Comparison of ENCODE assay signal across 22 mouse cellular contexts in genomic region chr14:122978871-122979270, GRCm38 (mm10).
"Had no signal": no experiment of that assay in that cellular context is flagged by ENCODE, and none has a peak within 500 bp of the region (broad histone marks: within the 10 kb centered on the region; RNA-seq: fewer than 3 reads in every experiment).

No protein-coding gene starts in this region.

- H3K4me3 ChIP-seq: intestine, embryonic 15.5 days; layer of hippocampus, adult 2 months; limb, embryonic 10.5 days; limb, embryonic 13.5 days; megakaryocyte, embryonic 14.5 days; midbrain, embryonic 10.5 days; neural tube, embryonic 12.5 days; neural tube, embryonic 15.5 days; stomach, embryonic 15.5 days had no signal

- DNase-seq: layer of hippocampus, adult 9-11 months; liver; liver, postnatal 0 days; lung, embryonic 14.5 days; lung, postnatal 10 days; lung, postnatal 36 days; midbrain, embryonic 14.5 days; right cerebral cortex, adult 18-20 months; right cerebral cortex, postnatal 14 days; spleen, adult 18-20 months; thymus, postnatal 25 days had no signal

- H3K9me3 ChIP-seq: intestine, embryonic 15.5 days; limb, embryonic 10.5 days; limb, embryonic 13.5 days; megakaryocyte, embryonic 14.5 days; midbrain, embryonic 10.5 days; neural tube, embryonic 12.5 days; neural tube, embryonic 15.5 days; stomach, embryonic 15.5 days had no signal

- H3K27ac ChIP-seq: intestine, embryonic 15.5 days; kidney, postnatal 0 days; layer of hippocampus, adult 2 months; limb, embryonic 10.5 days; limb, embryonic 13.5 days; liver, embryonic 14.5 days; midbrain, embryonic 10.5 days; neural tube, embryonic 12.5 days; neural tube, embryonic 15.5 days; stomach, embryonic 15.5 days had no signal

- ATAC-seq: intestine, embryonic 15.5 days; liver, postnatal 0 days had no signal

- H3K9ac ChIP-seq: intestine, embryonic 15.5 days; limb, embryonic 13.5 days; liver, embryonic 14.5 days; liver, postnatal 0 days; lung, embryonic 14.5 days; neural tube, embryonic 12.5 days; neural tube, embryonic 15.5 days; stomach, embryonic 15.5 days had no signal

- H3K4me2 ChIP-seq: intestine, embryonic 15.5 days; limb, embryonic 13.5 days; lung, embryonic 14.5 days; neural tube, embryonic 12.5 days; neural tube, embryonic 15.5 days; stomach, embryonic 15.5 days had no signal

- H3K27me3 ChIP-seq: intestine, embryonic 15.5 days; limb, embryonic 13.5 days; neural tube, embryonic 12.5 days; neural tube, embryonic 15.5 days; stomach, embryonic 15.5 days had no signal

- H3K36me3 ChIP-seq: intestine, embryonic 15.5 days; neural tube, embryonic 12.5 days; neural tube, embryonic 15.5 days; stomach, embryonic 15.5 days had no signal
